Mouse (Mus musculus) limb, embryonic 12.5 days (tissue): ENCODE measurements around the gene Nckap5l. TPM values are rescaled to one million over a fixed set of nuclear protein-coding genes. Genes with fewer than 3 reads are reported as not detected.
"Not testable (repeated sequence)": the region's sequence is repeated elsewhere in the genome, so short reads cannot be mapped to it uniquely, and the experiment has no call there.

Source experiments
- ATAC-seq: fragments of 200-750 bp; cut with Nextera tagmentation; 2 replicates; pipeline ENCODE4 v1.8.0; 2017; ENCODE audit warnings: low read depth, moderate TSS enrichment; ENCODE audit not compliant: insufficient number of reproducible peaks, insufficient read depth, low FRiP score, low TSS enrichment
- H3K27ac ChIP-seq: fragments of 300-500 bp; sonication (generic); 2 replicates; pipeline ENCODE4 v1.5.1; 2016; ENCODE audit warnings: mild to moderate bottlenecking, moderate library complexity
- H3K27me3 ChIP-seq: fragments of 300-500 bp; sonication (generic); 2 replicates; pipeline ENCODE4 v1.6.1; 2016; ENCODE audit warnings: mild to moderate bottlenecking, moderate library complexity
- H3K36me3 ChIP-seq: fragments of 300-500 bp; sonication (generic); 2 replicates; pipeline ENCODE4 v1.6.1; 2016; ENCODE audit warnings: mild to moderate bottlenecking, moderate library complexity
- H3K4me1 ChIP-seq: fragments of 300-500 bp; sonication (generic); replicated peaks from 2 replicates; pipeline ENCODE4 v1.6.1; 2016
- H3K4me2 ChIP-seq: fragments of 300-500 bp; sonication (generic); 2 replicates; pipeline ENCODE4 v1.6.1; 2016; ENCODE audit warnings: mild to moderate bottlenecking, moderate library complexity
- H3K4me3 ChIP-seq: fragments of 300-500 bp; sonication (generic); replicated peaks from 2 replicates; pipeline ENCODE4 v1.5.1; 2016; ENCODE audit warnings: mild to moderate bottlenecking
- H3K9ac ChIP-seq: fragments of 300-500 bp; sonication (generic); replicated peaks from 2 replicates; pipeline ENCODE4 v1.6.1; 2016; ENCODE audit warnings: mild to moderate bottlenecking, moderate library complexity
- H3K9me3 ChIP-seq: fragments of 300-500 bp; sonication (generic); 2 replicates; pipeline ENCODE4 v1.6.1; 2016; ENCODE audit warnings: mild to moderate bottlenecking, moderate library complexity
- WGBS: fragments of 180-500 bp; shearing (Covaris S2); methylation state at CpG from one replicate; pipeline ENCODE4 v1.1.7; 2016; 5-methylcytosine and 5-hydroxymethylcytosine counted together
- polyA plus RNA-seq: library from polyadenylated mRNA; unstranded; fragments of >200 nt; fragmentation: Nextera tagmentation; extraction: Ambion mirVana; gene quantifications from 2 replicates; pipeline ENCODE4 v1.2.1, GENCODE M21; 2016

The Nckap5l gene
- polyA plus RNA-seq, 1 experiment from 2014 or later, result 13.6 TPM

- Histone ChIP-seq H3K9ac (no peak overlapping the region), H3K4me3 (no peak overlapping the region)
- WGBS, result 71% methylated on average over 13 of the region's 13 CpGs
Observed at GRCm38 (mm10) chr15:99463194-99463593, 5.6 kb upstream of the Nckap5l start.

GRCm38 (mm10) chr15:99456963-99457605 is 464 bp downstream of the Nckap5l start:
- H3K4me3 ChIP-seq, result peak overlapping the region; percentile 84
- H3K9me3 ChIP-seq, result no peaks in the 10 kb centered on the region
- peak overlapping the region; percentile 93 for H3K27ac ChIP-seq
- no peaks in the 10 kb centered on the region for H3K27me3 ChIP-seq
- peaks cover 39% of the 10 kb centered on the region for H3K36me3 ChIP-seq
- peak; percentile 44 for ATAC-seq
- under 1% methylated on average over 37 of the region's 43 CpGs for WGBS
- H3K4me1 ChIP-seq, result peaks cover 38% of the 10 kb centered on the region
- peak overlapping the region; percentile 76 for H3K4me2 ChIP-seq
- peak overlapping the region; percentile 78 for H3K9ac ChIP-seq

More at GRCm38 (mm10) chr15:99463194-99463593, 5.6 kb upstream of the Nckap5l start:
- ATAC-seq, result no peak
- H3K36me3 ChIP-seq, result peaks cover 6% of the 10 kb centered on the region; the same call in 1 of the 2 replicates
- H3K27me3 ChIP-seq, result no peaks in the 10 kb centered on the region
- no peak overlapping the region for H3K4me2 ChIP-seq
- H3K27ac ChIP-seq, result no peak overlapping the region
- H3K9me3 ChIP-seq, result no peaks in the 10 kb centered on the region
- peaks cover 6% of the 10 kb centered on the region for H3K4me1 ChIP-seq

- Histone ChIP-seq H3K4me3 (peak overlapping the region; percentile 84), H3K27me3 (no peaks in the 10 kb centered on the region), H3K27ac (peak overlapping the region; percentile 93), H3K4me1 (peaks cover 38% of the 10 kb centered on the region), H3K9me3 (no peaks in the 10 kb centered on the region), H3K36me3 (peaks cover 45% of the 10 kb centered on the region), H3K4me2 (peak overlapping the region; percentile 76), H3K9ac (peak overlapping the region; percentile 78)
- WGBS, result 20% methylated on average over 7 of the region's 7 CpGs
- ATAC-seq, result no peak
Observed at GRCm38 (mm10) chr15:99456338-99456962, 1.1 kb downstream of the Nckap5l start.

GRCm38 (mm10) chr15:99455415-99455814 is 2.1 kb downstream of the Nckap5l start:
- H3K36me3 ChIP-seq, result peaks cover 55% of the 10 kb centered on the region
- WGBS, result 74% methylated on average over 3 of the region's 3 CpGs
- peak overlapping the region; percentile 76 for H3K4me2 ChIP-seq
- peaks cover 38% of the 10 kb centered on the region for H3K4me1 ChIP-seq
- no peaks in the 10 kb centered on the region for H3K9me3 ChIP-seq
- no peak overlapping the region; the same call in 1 of the 2 replicates for H3K9ac ChIP-seq
- no peak for ATAC-seq
- H3K27me3 ChIP-seq, result no peaks in the 10 kb centered on the region
- H3K27ac ChIP-seq, result peak overlapping the region; percentile 93; the same call in 1 of the 2 replicates
- H3K4me3 ChIP-seq, result peak overlapping the region; percentile 84

- WGBS, result 80% methylated on average over 7 of the region's 7 CpGs
- no peaks in the 10 kb centered on the region for H3K27me3 ChIP-seq
- peak overlapping the region; percentile 76 for H3K4me2 ChIP-seq
- peaks cover 41% of the 10 kb centered on the region for H3K4me1 ChIP-seq
- peak overlapping the region; percentile 84; the same call in 1 of the 2 replicates for H3K4me3 ChIP-seq
- no peak for ATAC-seq
- H3K36me3 ChIP-seq, result peaks cover 53% of the 10 kb centered on the region
- H3K9ac ChIP-seq, result no peak overlapping the region; the same call in 1 of the 2 replicates
- peak overlapping the region; percentile 93; the same call in 1 of the 2 replicates for H3K27ac ChIP-seq
- no peaks in the 10 kb centered on the region for H3K9me3 ChIP-seq
Observed at GRCm38 (mm10) chr15:99454585-99455279, 2.8 kb downstream of the Nckap5l start.

- 74% methylated on average over 11 of the region's 11 CpGs for WGBS
- H3K4me2 ChIP-seq, result no peak overlapping the region
- H3K9me3 ChIP-seq, result no peaks in the 10 kb centered on the region
- H3K36me3 ChIP-seq, result peaks cover 60% of the 10 kb centered on the region
- H3K4me3 ChIP-seq, result no peak overlapping the region
- no peak for ATAC-seq
- H3K4me1 ChIP-seq, result peaks cover 50% of the 10 kb centered on the region
- H3K27ac ChIP-seq, result 0 out of 2 replicates have a peak overlapping the region, but pooled peaks have one; percentile 12
- H3K9ac ChIP-seq, result no peak overlapping the region
- no peaks in the 10 kb centered on the region for H3K27me3 ChIP-seq
Observed at GRCm38 (mm10) chr15:99453153-99453900, 4.2 kb downstream of the Nckap5l start.

- 83% methylated on average over 8 of the region's 8 CpGs for WGBS
- Histone ChIP-seq H3K27ac (0 out of 2 replicates have a peak overlapping the region, but pooled peaks have one; percentile 32), H3K4me2 (no peak overlapping the region), H3K9ac (no peak overlapping the region), H3K4me3 (no peak overlapping the region), H3K27me3 (no peaks in the 10 kb centered on the region), H3K4me1 (peaks cover 34% of the 10 kb centered on the region), H3K9me3 (no peaks in the 10 kb centered on the region), H3K36me3 (peaks cover 70% of the 10 kb centered on the region)
- no peak for ATAC-seq
Observed at GRCm38 (mm10) chr15:99449751-99450280, 7.7 kb downstream of the Nckap5l start.

- Histone ChIP-seq H3K27ac (0 out of 2 replicates have a peak overlapping the region, but pooled peaks have one; percentile 32), H3K4me2 (no peak overlapping the region), H3K4me1 (peaks cover 32% of the 10 kb centered on the region), H3K9me3 (no peaks in the 10 kb centered on the region), H3K9ac (peak overlapping the region; percentile 5; the same call in 1 of the 2 replicates), H3K36me3 (peaks cover 74% of the 10 kb centered on the region), H3K4me3 (no peak overlapping the region), H3K27me3 (no peaks in the 10 kb centered on the region)
- 57% methylated on average over 9 of the region's 9 CpGs for WGBS
- peak; percentile 48; the same call in 1 of the 2 replicates for ATAC-seq
Observed at GRCm38 (mm10) chr15:99449131-99449750, 8.3 kb downstream of the Nckap5l start.

GRCm38 (mm10) chr15:99446136-99446535 is 11.4 kb downstream of the Nckap5l start:
- H3K9me3 ChIP-seq, ATAC-seq, H3K9ac ChIP-seq, H3K27me3 ChIP-seq, H3K27ac ChIP-seq, H3K4me3 ChIP-seq, H3K4me2 ChIP-seq: not testable (repeated sequence)
- Histone ChIP-seq H3K36me3 (peaks cover 54% of the 10 kb centered on the region), H3K4me1 (peaks cover 34% of the 10 kb centered on the region)
- 91% methylated on average over 10 of the region's 10 CpGs for WGBS

GRCm38 (mm10) chr15:99445567-99445966 is 12.0 kb downstream of the Nckap5l start:
- Histone ChIP-seq H3K27ac (no peak overlapping the region), H3K9me3 (no peaks in the 10 kb centered on the region), H3K4me1 (peaks cover 40% of the 10 kb centered on the region), H3K9ac (no peak overlapping the region), H3K4me2 (no peak overlapping the region), H3K36me3 (peaks cover 49% of the 10 kb centered on the region), H3K4me3 (no peak overlapping the region), H3K27me3 (no peaks in the 10 kb centered on the region)
- ATAC-seq, result no peak
- 69% methylated on average over 6 of the region's 6 CpGs for WGBS
